Mouse (Mus musculus): ENCODE measurements around the gene 1700019D03Rik.
"Not testable (repeated sequence)": the region's sequence is repeated elsewhere in the genome, so short reads cannot be mapped to it uniquely, and the experiment has no call there.

1700019D03Rik gene

DNA sequence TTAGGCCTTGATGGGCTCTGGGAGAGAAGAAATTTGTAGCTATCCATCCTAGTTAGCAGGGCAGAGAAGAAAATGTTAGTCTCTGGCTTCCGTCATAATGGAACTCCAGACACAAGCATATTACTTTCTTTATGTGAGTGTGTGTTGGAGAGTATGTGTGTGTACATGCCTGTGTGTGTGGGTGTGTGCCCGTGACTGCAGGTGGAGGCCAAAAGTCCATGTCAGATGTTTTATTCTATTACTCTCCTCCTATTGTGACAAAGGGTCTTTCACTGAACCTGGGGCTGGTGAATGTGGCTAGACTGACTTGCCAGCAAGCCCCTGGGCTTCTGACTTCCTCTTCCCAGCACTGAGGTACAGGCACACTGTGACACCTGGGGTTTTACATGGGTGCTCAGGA, 65.5 kb downstream of the 1700019D03Rik start:
- no peak for DNase-seq (ENCODE audit: low spot score)

DNA sequence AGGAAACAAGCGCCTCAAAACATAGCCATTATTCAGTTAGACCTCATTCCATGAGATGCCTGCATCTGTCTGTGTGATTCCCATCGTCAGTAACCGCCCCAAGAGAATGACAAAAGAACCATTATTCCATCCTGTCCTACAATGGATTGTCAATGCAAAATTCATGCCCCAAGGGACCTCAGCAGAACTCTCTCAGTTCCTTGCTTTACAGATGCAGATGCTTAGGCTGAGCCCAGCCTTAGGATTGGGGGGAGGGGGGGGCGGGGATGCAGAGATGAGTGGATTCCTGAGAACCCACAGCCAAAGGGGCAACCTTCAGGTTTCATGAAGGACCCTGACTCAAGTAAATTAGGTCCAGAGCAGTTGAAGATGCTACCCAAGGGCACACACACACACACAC, 66.4 kb downstream of the 1700019D03Rik start:
- DNase-seq (ENCODE audit: low spot score), result no peak

DNA sequence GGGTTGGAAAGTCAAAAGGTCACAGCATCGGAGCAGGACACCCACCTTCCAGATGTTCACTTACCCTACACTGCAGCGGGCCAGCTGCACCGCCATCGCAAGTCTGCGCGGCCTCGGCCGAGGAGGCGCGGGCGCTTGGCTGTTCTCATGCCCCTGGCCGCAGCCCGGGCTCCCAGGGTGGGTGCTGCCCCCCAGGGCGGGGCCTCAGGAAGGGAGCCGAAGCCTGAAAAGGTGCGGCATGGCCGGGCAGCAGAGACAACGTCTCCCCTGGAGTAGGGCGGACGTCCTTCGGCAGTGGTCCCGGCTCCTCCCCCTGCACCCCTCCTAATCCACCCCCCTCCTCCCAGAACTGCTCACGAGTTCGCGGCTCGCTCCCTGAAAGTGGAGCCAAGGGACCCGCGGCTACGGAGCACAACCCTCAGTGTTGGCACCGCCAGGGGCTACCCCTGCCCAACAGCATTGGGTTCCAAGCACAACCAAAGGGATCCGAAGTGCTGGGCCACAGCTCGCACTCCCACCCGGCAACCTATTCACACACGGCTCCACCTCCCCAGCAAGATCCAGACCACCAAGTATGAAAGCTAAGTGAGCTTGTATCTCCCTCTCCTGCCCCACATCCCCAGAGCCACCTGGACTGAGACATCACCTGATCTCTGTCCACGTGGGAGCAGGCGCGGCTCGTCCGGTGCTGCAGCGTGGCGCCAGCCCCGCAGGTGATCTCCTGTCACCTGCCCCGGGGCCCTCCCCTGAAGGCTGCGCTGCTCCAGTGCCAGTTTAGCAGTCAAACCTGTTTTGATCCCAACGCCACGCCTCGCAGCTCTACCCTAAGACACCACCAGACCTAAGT, 67.2 kb downstream of the 1700019D03Rik start:
- DNase-seq (ENCODE audit: low spot score), result peak; percentile 45

DNA sequence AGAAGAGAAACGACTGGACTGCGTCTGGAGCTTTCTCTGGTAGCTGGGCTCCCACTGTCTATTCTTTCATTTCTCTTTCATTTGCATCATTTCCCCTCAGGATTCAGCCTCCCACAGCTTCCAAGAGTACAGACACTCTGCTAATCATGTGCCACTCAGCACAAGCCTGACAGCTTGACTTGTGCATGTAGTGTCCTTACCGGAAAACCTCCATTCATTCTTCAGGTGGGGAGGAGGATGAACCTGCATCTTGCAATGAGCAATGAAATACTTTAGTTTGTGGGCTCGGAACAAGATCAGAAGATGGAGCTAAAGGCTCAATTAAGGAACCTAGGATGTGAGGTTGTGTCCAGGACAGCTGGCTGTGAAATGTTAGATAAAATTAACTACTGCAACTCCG, 67.8 kb downstream of the 1700019D03Rik start:
- DNase-seq (ENCODE audit: low spot score), result no peak

DNA sequence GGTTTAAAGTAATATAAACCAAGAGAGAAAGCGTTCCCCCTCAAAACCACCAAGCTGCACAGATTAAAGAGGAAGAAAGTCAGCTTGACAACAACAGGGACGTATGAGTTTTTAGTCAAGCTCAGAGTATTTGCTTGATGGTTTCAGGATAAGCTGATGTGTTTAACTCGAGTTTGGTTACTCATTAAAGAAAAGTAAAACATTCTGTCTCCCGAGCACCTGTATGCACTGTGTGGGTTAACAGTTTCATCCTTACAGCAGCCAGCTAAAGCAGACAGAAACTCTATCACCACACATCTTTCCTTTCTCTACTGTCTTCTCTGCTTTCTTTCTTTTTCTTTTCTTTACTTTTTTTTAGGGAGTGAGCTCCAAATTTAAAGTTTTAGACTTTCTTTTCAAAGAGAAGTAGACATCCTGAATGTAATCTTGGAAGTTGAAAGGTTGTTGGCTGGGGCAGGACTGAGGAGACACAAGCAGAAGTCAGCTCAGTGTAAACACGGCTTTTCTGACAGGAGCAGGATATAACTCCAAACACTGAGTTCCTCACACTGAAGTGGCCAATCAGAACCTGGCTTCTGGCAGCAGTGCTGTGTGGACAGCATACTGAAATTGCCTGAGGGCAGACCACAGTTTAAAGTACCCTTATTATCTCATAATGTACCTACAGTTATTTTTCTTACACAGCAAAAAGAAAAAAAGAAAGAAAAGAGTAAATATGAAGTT, 68.7 kb downstream of the 1700019D03Rik start:
- no peak for DNase-seq (ENCODE audit: low spot score)

DNA sequence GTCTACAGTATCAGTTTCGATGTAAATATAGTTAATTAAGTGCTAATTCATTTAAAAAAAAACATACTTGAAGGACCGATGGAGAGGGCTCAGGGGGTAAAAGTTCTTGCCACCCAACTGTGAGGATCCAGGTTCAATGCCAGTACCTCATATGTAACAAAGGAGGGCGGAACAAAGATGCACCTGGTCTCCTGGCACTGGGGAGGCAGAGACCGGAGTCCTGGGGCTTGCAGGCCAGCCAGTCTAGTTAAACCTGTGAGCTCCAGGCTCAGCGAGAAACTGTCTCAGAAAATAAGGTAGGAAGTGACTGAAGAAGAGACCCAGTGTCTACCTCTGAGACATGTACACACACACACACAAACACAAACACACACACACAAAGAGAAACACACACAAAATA, 72.1 kb downstream of the 1700019D03Rik start:
- DNase-seq (ENCODE audit: low spot score), result no peak

DNA sequence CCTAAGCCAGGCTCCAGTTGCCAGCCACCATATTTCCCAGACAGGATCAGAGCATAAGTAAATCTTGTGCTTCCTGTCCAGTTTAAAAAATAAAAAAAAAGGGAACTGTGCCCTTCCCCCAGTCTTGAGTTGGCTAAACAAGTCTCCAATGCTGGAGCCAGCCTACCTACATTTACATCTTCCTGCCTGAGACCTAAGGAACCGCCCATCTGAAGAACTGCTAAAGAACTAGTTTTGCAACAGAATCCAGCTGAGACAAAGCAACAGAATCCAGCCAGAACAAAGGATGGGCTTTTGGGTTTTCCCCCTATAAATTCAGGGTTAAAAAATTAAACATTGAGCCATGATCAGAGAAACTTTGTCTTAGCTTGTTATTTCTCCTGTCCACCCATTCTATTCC, 81.0 kb downstream of the 1700019D03Rik start:
- DNase-seq (ENCODE audit: low spot score), result no peak

DNA sequence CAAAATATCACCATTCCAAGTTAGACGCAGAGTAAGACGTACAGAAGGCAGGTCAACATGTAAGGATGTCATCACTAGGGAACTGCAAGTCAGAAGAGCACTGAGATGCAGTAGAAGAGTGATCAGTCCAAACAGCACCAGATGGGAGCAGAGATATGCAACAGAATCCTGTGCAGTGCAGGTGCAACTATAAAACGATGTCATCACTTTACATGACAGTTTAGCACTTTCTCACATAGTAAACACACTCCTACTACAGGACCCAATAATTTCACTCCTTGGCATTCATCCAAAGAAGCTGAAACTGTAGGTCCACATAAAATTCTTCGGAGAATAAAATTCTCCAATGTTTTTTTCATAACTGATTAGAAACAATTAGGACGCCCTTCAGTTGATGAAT, 85.5 kb downstream of the 1700019D03Rik start:
- no peak for DNase-seq (ENCODE audit: low spot score)

DNA sequence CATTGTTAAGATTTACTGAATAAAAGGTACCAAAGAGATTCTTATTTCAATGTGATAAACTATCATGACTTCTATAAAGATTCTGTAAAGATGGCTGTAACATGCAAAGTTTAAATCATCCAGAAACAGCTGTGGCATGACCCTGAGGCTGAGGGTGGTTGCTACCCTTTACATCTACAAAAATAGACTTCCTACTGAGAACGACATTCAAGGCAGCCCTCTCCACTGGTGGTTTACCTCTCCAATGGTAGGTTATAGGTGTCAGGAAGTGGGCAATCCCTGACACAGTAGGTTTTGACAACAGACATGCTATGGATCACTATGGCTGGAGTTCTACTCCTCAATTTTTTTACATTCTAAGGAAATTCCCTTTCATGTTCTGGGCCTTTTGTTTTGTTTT, 95.5 kb downstream of the 1700019D03Rik start:
- not testable (repeated sequence) for DNase-seq (ENCODE audit: low spot score)

DNA sequence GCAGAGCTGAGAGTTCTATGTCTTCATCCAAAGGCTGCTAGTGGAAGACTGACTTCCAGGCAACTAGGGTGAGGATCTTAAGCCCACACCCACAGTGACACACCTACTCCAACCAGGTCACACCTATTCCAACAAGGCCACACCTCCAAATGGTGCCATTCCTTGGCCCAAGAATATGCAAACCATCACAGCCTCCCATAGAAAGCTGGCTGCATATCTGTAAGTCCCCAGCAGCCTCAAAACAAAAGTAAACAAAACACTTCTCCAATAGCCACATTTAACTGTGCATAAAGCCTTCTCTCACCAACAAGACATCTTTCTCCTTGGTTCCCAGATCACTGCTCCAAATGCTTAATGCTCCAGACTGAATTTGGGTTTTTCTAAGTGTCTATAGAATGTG, 101.1 kb downstream of the 1700019D03Rik start:
- DNase-seq (ENCODE audit: low spot score), result not testable (repeated sequence)

DNA sequence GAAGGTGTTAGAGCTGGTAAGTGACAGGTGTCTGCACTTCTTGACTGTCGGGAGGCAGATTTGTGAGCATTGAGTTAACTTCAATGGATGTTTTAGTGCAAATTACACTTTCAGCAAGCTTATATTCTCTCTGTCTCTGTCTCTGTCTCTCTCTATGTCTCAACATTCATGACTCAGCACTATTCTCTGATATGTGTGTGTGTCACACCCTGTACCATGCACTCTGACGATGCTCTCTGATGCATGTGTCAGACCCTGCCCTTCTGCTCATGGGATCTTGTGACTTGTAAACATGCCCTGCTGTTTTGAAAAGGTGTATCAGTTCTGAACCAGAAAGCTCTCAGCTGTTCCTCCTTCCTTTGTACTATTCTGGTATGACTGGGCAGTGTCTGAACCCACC, 103.3 kb downstream of the 1700019D03Rik start:
- no peak for DNase-seq (ENCODE audit: low spot score)

DNA sequence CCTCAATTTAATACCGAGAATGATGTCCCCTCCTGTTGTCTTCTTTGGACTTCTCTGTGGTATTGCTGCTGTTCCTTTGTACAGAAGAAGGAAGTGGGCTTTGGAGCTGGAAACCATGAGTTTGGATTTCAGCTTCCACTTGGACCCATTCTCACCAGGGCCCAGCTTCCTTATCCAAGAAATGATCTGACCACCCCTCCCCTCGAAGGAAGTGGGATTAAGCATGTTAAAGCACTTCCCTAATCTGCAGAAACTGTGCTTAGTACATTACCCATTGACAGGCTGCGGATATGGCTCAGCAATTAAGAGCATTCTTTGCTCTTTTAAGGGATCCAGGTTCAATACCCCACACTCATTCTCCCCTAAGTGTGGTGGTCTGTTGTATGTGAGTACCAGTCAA, 110.2 kb downstream of the 1700019D03Rik start:
- no peak for DNase-seq (ENCODE audit: low spot score)

DNA sequence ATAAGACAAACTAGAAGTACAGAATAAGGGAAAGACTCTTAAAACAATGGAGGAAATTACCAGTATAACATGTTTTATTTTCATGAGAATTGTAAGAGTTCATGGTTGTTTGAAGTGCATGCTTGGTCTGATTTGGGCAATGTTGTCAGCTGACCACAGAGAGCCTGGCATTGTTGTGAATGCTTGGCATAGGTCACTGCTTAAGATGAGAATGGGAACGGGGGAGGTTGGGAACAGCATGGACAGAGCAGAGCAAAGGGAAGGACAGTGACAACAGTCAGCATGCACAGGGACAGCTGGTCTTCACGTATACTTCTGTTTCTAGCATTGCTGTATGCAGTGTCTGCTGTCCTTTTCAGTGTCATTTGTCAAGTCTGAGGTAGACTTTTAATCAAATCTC, 135.8 kb downstream of the 1700019D03Rik start:
- DNase-seq (ENCODE audit: low spot score), result no peak
